Mouse (Mus musculus) stomach, embryonic 15.5 days (tissue): ENCODE measurements at regions not wholly inside any gene's neighbourhood (a gene's known extent, or its start where the extent isn't known, plus 50 kb on each side); places are given as distances from the start of the nearest gene placed in this dataset.
A peak's percentile ranks its signal among the peaks of the same experiment; 100 is the strongest.

Experiments
- ATAC-seq: fragments of 200-750 bp; cut with Nextera tagmentation; 2 replicates; pipeline ENCODE4 v1.8.0; 2017; ENCODE audit warnings: low read depth, moderate number of reproducible peaks, moderate TSS enrichment; ENCODE audit not compliant: insufficient read depth, low FRiP score
- H3K27ac ChIP-seq: fragments of 300-500 bp; sonication (generic); 2 replicates; pipeline ENCODE4 v1.5.1; 2015; ENCODE audit warnings: mild to moderate bottlenecking, inconsistent platforms
- H3K27me3 ChIP-seq: fragments of 300-500 bp; sonication (generic); replicated peaks from 2 replicates; pipeline ENCODE4 v1.6.1; 2015; ENCODE audit warnings: inconsistent platforms
- H3K36me3 ChIP-seq: fragments of 300-500 bp; sonication (generic); 2 replicates; pipeline ENCODE4 v1.6.1; 2015; ENCODE audit warnings: inconsistent platforms
- H3K4me1 ChIP-seq: fragments of 300-500 bp; sonication (generic); 2 replicates; pipeline ENCODE4 v1.6.1; 2015; ENCODE audit warnings: inconsistent platforms
- H3K4me2 ChIP-seq: fragments of 300-500 bp; sonication (generic); 2 replicates; pipeline ENCODE4 v1.6.1; 2015; ENCODE audit warnings: mild to moderate bottlenecking, inconsistent platforms
- H3K4me3 ChIP-seq: fragments of 300-500 bp; sonication (generic); replicated peaks from 2 replicates; pipeline ENCODE4 v1.5.1; 2015; ENCODE audit warnings: inconsistent platforms
- H3K9ac ChIP-seq: fragments of 300-500 bp; sonication (generic); 2 replicates; pipeline ENCODE4 v1.6.1; 2015; ENCODE audit warnings: inconsistent platforms
- H3K9me3 ChIP-seq: fragments of 300-500 bp; sonication (generic); 2 replicates; pipeline ENCODE4 v1.6.1; 2016; ENCODE audit warnings: inconsistent platforms
- WGBS: fragments of 180-500 bp; shearing (Covaris S2); methylation state at CpG from one replicate; pipeline ENCODE4 v1.1.7; 2015; 5-methylcytosine and 5-hydroxymethylcytosine counted together

DNA sequence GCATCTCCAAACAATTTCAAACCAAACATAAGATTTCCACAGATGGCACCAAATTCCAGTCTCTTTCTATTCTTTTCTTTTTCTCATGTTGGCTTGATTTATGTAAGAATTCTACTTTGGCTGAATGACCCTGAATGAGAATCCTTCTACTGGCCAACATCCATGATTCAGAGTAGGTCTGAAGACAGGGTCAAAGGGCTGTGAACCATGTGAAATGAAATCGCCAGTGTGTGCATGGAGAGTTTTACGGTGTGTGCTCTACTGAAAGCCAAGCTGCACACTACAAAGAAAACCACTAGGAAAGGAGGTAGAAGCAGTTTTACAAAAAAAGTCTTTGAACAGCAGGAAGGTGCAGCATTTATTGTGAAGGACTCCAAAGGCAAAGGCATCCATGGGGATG lies 263.5 kb upstream of the Cxxc4 start:
- no peaks in the 10 kb centered on the region for H3K36me3 ChIP-seq
- H3K9me3 ChIP-seq, result no peaks in the 10 kb centered on the region
- no peak overlapping the region for H3K27ac ChIP-seq
- no peaks in the 10 kb centered on the region for H3K4me1 ChIP-seq
- no peak overlapping the region for H3K4me3 ChIP-seq
- no peak overlapping the region for H3K4me2 ChIP-seq
- no peak for ATAC-seq
- H3K9ac ChIP-seq, result no peak overlapping the region
- H3K27me3 ChIP-seq, result no peaks in the 10 kb centered on the region
- 63% methylated on average over 2 of the region's 2 CpGs for WGBS

- no peaks in the 10 kb centered on the region for H3K36me3 ChIP-seq
- H3K4me1 ChIP-seq, result no peaks in the 10 kb centered on the region
- H3K4me2 ChIP-seq, result no peak overlapping the region
- WGBS, result 79% methylated on average over 2 of the region's 2 CpGs
- no peaks in the 10 kb centered on the region for H3K9me3 ChIP-seq
- no peak for ATAC-seq
- H3K4me3 ChIP-seq, result no peak overlapping the region
- H3K27ac ChIP-seq, result no peak overlapping the region
- no peak overlapping the region for H3K9ac ChIP-seq
- no peaks in the 10 kb centered on the region for H3K27me3 ChIP-seq
Measured at GRCm38 (mm10) chr3:133987681-133988080, 248.6 kb upstream of the Cxxc4 start.

DNA sequence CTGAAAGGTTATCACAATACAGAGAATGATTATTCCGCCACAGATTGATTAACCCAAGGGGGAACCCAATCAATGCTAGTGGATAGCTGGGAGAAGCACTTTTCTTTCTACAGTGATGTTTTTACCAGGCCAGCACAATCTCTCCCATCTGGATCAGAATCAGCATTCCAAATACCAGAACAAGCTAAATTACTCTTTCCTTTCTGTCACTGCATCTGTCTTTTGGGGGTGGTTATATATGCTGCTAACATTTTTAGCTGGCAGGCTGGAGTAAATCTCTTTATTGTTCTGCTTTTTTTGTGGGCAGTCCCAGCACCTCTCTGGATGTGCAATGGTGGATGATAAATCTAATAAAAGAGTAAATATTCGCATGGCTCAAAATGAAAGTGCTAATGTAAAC lies 242.3 kb upstream of the Cxxc4 start:
- Histone ChIP-seq H3K9ac (no peak overlapping the region), H3K36me3 (no peaks in the 10 kb centered on the region), H3K4me3 (no peak overlapping the region), H3K4me2 (no peak overlapping the region), H3K27ac (no peak overlapping the region), H3K9me3 (no peaks in the 10 kb centered on the region), H3K4me1 (no peaks in the 10 kb centered on the region), H3K27me3 (no peaks in the 10 kb centered on the region)
- no peak for ATAC-seq
- WGBS, result 49% methylated on average over 2 of the region's 2 CpGs

DNA sequence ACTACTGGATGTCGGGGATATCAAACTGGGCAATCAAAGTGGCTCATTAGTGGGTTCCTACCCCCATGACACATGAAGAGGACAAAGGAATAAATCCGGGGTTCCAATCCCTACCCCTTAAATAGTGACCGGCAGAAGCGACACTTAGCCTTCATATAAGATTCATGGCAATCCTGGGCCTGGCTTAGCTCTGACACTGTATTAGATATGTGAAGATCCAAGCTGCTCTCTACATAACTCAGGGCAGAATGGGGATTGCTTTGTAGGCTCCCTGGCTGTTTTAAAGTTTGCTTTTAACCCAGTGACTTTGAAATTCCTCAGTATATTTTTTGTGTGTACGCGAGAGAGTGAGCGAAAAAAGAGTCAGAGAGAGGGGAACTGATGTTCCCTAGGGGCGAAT lies 236.3 kb upstream of the Cxxc4 start:
- Histone ChIP-seq H3K4me1 (no peaks in the 10 kb centered on the region), H3K4me2 (no peak overlapping the region), H3K4me3 (no peak overlapping the region), H3K9me3 (no peaks in the 10 kb centered on the region), H3K27ac (no peak overlapping the region), H3K9ac (no peak overlapping the region), H3K36me3 (no peaks in the 10 kb centered on the region), H3K27me3 (no peaks in the 10 kb centered on the region)
- 85% methylated on average over 8 of the region's 8 CpGs for WGBS
- ATAC-seq, result no peak

- ATAC-seq, result no peak
- Histone ChIP-seq H3K4me3 (no peak overlapping the region), H3K4me2 (no peak overlapping the region), H3K9ac (no peak overlapping the region), H3K36me3 (no peaks in the 10 kb centered on the region), H3K27ac (no peak overlapping the region), H3K27me3 (no peaks in the 10 kb centered on the region), H3K4me1 (no peaks in the 10 kb centered on the region), H3K9me3 (no peaks in the 10 kb centered on the region)
- 38% methylated on average over 1 of the region's 1 CpGs for WGBS
Measured at GRCm38 (mm10) chr3:134000595-134000994, 235.7 kb upstream of the Cxxc4 start.

GRCm38 (mm10) chr3:134014805-134015204 lies 221.5 kb upstream of the Cxxc4 start:
- no peak for ATAC-seq
- H3K9me3 ChIP-seq, result no peaks in the 10 kb centered on the region

GRCm38 (mm10) chr3:134015412-134015811 lies 220.9 kb upstream of the Cxxc4 start:
- no peak overlapping the region for H3K4me2 ChIP-seq
- H3K4me1 ChIP-seq, result no peaks in the 10 kb centered on the region
- WGBS, result 85% methylated on average over 3 of the region's 3 CpGs
- no peak overlapping the region for H3K9ac ChIP-seq
- H3K27me3 ChIP-seq, result no peaks in the 10 kb centered on the region
- H3K9me3 ChIP-seq, result no peaks in the 10 kb centered on the region
- no peak for ATAC-seq
- no peaks in the 10 kb centered on the region for H3K36me3 ChIP-seq
- no peak overlapping the region for H3K27ac ChIP-seq
- H3K4me3 ChIP-seq, result no peak overlapping the region

More at GRCm38 (mm10) chr3:134014805-134015204, 221.5 kb upstream of the Cxxc4 start:
- 51% methylated on average over 2 of the region's 2 CpGs for WGBS
- Histone ChIP-seq H3K27ac (no peak overlapping the region), H3K9ac (no peak overlapping the region), H3K4me3 (no peak overlapping the region), H3K36me3 (no peaks in the 10 kb centered on the region), H3K4me1 (no peaks in the 10 kb centered on the region), H3K27me3 (no peaks in the 10 kb centered on the region), H3K4me2 (no peak overlapping the region)

DNA sequence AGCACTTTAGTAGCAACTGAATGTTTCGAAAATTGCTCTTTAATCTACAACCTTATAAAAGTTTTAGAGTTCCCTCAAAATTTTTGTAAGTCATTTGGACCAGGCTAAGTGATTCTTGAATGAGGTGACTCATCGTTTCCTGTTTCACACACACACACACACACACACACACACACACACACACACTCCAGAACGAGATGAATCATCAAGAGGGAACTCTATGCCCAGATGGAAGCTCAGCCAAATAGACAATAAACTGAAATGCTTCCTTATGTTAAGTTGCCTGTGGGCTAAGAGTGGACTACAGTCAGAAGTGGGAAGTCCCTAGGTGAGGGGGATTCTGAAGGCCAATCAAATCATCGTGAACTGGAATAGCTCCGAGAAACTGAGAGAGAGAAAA lies 202.4 kb upstream of the Cxxc4 start:
- ATAC-seq, result no peak
- no peaks in the 10 kb centered on the region for H3K36me3 ChIP-seq
- H3K27me3 ChIP-seq, result no peaks in the 10 kb centered on the region
- WGBS, result 67% methylated on average over 5 of the region's 5 CpGs
- no peak overlapping the region for H3K27ac ChIP-seq
- no peaks in the 10 kb centered on the region for H3K9me3 ChIP-seq
- H3K4me3 ChIP-seq, result no peak overlapping the region
- no peaks in the 10 kb centered on the region for H3K4me1 ChIP-seq
- no peak overlapping the region for H3K4me2 ChIP-seq
- no peak overlapping the region for H3K9ac ChIP-seq

DNA sequence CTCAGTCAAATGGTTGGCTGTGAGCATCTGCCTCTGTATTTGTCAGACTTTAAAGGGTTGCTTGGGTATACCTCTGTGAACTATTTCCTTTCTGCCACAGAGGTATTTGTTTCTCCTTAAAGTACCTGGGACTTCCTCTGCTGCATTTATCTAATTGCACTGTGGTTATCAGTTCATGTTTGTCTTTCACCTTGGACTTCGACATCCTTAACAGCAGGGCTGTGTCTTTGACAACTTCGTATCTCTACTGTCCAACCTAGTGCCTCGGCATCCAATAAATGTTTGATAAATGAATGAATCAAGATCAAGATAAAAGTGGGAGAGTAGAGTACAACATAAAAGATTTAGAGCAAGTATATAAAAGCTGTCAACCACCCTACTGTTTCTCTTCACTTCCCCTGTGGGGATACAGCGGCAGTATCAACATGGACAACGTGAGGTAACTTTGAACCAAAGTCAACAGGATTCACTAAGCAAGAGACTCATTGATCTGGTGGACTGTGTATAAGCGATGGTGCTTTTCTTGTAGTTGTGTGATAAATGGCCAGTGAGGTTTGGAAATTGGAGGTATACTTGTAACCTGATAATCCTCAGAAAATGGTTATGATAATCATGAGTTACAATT lies 199.9 kb upstream of the Cxxc4 start:
- Histone ChIP-seq H3K4me1 (no peaks in the 10 kb centered on the region), H3K9ac (no peak overlapping the region), H3K9me3 (no peaks in the 10 kb centered on the region), H3K27ac (no peak overlapping the region), H3K36me3 (no peaks in the 10 kb centered on the region), H3K4me2 (no peak overlapping the region), H3K4me3 (no peak overlapping the region), H3K27me3 (no peaks in the 10 kb centered on the region)
- ATAC-seq, result no peak
- WGBS, result 73% methylated on average over 6 of the region's 6 CpGs

- Histone ChIP-seq H3K4me1 (no peaks in the 10 kb centered on the region), H3K4me3 (no peak overlapping the region), H3K36me3 (no peaks in the 10 kb centered on the region), H3K9me3 (no peaks in the 10 kb centered on the region), H3K9ac (no peak overlapping the region), H3K27me3 (no peaks in the 10 kb centered on the region), H3K27ac (no peak overlapping the region), H3K4me2 (no peak overlapping the region)
- no peak for ATAC-seq
Measured at GRCm38 (mm10) chr3:134050649-134051048, 185.6 kb upstream of the Cxxc4 start.

DNA sequence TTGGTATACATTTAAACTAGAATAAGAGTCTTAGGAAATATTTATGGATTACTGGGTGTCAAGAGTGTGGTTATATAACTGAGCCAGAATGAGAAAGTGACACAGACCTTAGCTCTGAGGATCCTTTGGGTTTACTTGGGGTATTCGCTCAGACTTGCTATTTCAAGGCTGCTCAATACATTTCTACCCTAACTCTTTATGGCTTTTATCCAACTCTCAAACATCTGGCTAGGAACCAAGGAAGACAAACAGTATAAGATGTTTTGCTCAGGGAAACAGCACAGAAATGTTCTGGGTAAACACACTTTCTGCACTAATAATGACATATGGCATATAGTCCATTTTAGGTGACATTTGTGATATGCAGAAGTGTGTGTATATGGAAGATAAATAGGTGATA lies 153.8 kb upstream of the Cxxc4 start:
- H3K4me1 ChIP-seq, result no peaks in the 10 kb centered on the region

DNA sequence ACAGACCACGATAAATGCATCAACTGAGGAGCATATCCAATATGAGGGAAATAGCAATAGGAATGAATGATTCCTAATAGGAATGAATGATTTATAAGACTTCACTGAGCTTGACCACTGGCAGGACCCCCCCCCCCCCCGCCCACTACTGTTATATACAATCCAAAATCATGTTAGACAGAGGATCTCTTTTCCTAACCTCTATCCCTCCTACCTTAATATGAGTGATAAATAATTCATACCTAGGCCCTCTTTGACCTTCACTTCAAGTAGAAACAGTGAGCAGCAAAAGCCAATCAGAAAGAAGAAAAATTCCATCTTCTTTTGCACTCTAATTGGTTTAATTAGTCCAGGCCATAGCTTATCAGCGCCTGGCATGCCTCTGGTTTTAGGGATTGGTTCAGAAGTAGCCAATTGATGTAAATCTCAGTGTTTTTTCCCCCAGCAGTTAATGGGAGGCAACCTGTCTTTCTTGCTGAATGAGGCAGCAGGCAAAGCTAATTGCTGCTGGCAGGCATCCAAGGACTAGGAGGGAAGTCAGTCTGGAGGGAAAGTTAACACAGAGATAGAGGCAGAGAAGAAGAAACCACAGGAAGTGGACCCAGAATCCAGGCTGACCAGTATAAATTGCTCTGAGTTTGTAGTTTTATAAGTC lies 136.7 kb upstream of the Cxxc4 start:
- Histone ChIP-seq H3K27me3 (no peaks in the 10 kb centered on the region), H3K27ac (peak overlapping the region; percentile 14; the same call in 1 of the 2 replicates), H3K4me2 (no peak overlapping the region), H3K9ac (no peak overlapping the region), H3K36me3 (no peaks in the 10 kb centered on the region), H3K9me3 (no peaks in the 10 kb centered on the region), H3K4me1 (no peaks in the 10 kb centered on the region), H3K4me3 (no peak overlapping the region)
- 63% methylated on average over 3 of the region's 3 CpGs for WGBS
- no peak; the same call in 1 of the 2 replicates for ATAC-seq

More for the DNA sequence above, 153.8 kb upstream of the Cxxc4 start:
- Histone ChIP-seq H3K27me3 (no peaks in the 10 kb centered on the region), H3K36me3 (no peaks in the 10 kb centered on the region), H3K9me3 (no peaks in the 10 kb centered on the region), H3K4me3 (no peak overlapping the region), H3K9ac (no peak overlapping the region), H3K4me2 (no peak overlapping the region), H3K27ac (no peak overlapping the region)
- no peak for ATAC-seq
- 49% methylated on average over 1 of the region's 1 CpGs for WGBS
